Mouse (Mus musculus): ENCODE results near the gene Mea1. TPM values are rescaled to one million over a fixed set of nuclear protein-coding genes. Genes with fewer than 3 reads are reported as not detected.

Gene Mea1
- polyA plus RNA-seq, 1 experiment from 2014 or later = 183 TPM

DNA sequence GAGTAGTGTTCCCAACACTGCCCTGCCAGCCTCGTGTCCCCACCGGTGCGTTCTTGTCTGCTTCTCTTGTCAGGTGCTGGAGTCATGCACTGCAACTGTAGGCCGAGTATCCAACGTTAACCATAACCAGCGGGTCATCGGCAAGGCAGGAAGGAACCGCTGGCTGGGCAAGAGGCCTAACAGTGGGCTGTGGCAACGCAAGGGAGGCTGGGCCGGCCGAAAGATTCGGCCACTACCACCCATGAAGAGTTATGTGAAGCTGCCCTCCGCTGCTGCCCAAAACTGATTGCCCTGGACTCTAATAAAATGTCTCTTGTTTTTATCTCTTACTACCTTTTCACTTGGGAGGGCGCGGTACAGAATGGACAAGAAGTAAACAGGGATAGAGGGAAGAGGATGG lies 28.8 kb upstream of the Mea1 start:
- peak overlapping the region; percentile 67 for H3K4me3 ChIP-seq
- peak overlapping the region; percentile 65 for H3K4me2 ChIP-seq (replicated peaks)
- ATAC-seq (ENCODE audit: low FRiP score) = no peak
- 37% methylated on average over 15 of the region's 15 CpGs for WGBS
- peak overlapping the region; percentile 91 for H3K9ac ChIP-seq
- H3K27me3 ChIP-seq = no peaks in the 10 kb centered on the region
- H3K36me3 ChIP-seq = peaks cover 25% of the 10 kb centered on the region
- peak overlapping the region; percentile 94 for H3K27ac ChIP-seq
- peaks cover 44% of the 10 kb centered on the region for H3K4me1 ChIP-seq
- no peaks in the 10 kb centered on the region for H3K9me3 ChIP-seq (replicated peaks)

DNA sequence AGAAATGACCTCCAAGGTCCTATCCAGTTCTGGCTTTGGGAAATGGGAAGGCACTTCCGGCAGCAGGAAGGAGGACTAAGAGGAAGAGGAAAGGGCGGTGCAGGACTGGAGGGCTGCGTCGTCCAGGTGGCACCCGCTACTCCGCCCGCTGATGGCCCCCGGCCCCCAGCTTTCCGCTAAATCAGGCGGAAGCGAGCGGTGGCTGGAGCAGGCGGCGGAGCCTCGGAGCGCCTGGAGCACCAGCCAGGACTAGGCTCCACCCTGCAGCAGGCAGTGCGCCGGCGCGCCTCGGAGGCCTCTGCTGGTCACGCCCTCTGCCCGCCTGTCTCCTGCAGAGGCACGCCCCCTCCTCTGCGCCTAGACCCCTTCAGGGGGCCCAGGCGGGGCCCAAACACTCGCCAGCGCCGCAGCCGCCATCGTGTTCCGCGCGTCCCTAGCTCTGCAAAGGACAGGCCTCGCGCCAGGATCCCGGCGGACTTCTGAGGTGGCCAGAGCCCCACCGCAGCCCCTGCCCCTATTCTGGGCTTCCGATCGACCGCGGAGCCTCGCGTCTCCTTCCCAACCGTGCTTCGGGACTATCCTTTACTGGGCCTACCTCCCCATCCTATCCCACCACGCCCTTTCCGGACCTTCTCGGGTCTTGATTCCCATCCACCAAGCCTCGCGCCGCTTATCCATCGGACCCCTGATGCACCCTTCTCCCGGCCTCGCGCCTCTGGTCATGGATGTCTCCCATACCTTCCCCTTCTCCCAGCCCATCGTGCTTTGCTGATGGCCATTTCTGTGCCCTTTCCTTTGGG lies 28.2 kb upstream of the Mea1 start, which contains the start of gene Cul7:
TSS of gene Cul7 (plus strand) at position 106 of the 800 bp plus-strand sequence.
- Histone ChIP-seq H3K36me3 (peaks cover 29% of the 10 kb centered on the region), H3K9me3 (replicated peaks) (no peaks in the 10 kb centered on the region), H3K9ac (peak within 1 kb of the TSS; percentile 91), H3K27me3 (no peaks in the 10 kb centered on the region), H3K4me2 (replicated peaks) (peak within 1 kb of the TSS; percentile 65), H3K27ac (peak within 1 kb of the TSS; percentile 94), H3K4me3 (peak within 1 kb of the TSS; percentile 67), H3K4me1 (peaks cover 40% of the 10 kb centered on the region)
- under 1% methylated on average over 53 of the region's 58 CpGs for WGBS
- ATAC-seq (ENCODE audit: low FRiP score) = peak; percentile 95

DNA sequence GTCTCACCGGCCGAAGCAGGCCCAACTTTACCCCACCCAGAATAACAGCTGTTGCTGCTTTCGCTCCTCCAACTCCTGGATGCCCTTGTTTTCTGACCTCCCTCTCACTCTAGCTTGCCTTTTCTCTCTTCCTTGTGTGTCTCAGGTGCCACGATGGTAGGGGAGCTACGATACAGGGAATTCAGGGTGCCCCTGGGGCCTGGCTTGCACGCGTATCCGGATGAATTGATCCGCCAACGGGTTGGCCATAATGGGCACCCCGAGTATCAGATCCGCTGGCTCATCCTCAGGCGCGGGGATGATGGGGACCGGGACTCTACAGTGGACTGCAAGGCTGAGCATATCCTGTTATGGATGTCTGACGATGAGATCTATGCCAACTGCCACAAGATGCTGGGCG lies 27.3 kb upstream of the Mea1 start:
- H3K27ac ChIP-seq = peak overlapping the region; percentile 94; the same call in 1 of the 2 replicates
- ATAC-seq (ENCODE audit: low FRiP score) = no peak
- H3K4me3 ChIP-seq = peak overlapping the region; percentile 67
- peaks cover 40% of the 10 kb centered on the region for H3K4me1 ChIP-seq
- H3K36me3 ChIP-seq = peaks cover 37% of the 10 kb centered on the region
- H3K9me3 ChIP-seq (replicated peaks) = no peaks in the 10 kb centered on the region
- peak overlapping the region; percentile 91 for H3K9ac ChIP-seq
- WGBS = 80% methylated on average over 17 of the region's 17 CpGs
- H3K4me2 ChIP-seq (replicated peaks) = peak overlapping the region; percentile 65
- H3K27me3 ChIP-seq = no peaks in the 10 kb centered on the region

DNA sequence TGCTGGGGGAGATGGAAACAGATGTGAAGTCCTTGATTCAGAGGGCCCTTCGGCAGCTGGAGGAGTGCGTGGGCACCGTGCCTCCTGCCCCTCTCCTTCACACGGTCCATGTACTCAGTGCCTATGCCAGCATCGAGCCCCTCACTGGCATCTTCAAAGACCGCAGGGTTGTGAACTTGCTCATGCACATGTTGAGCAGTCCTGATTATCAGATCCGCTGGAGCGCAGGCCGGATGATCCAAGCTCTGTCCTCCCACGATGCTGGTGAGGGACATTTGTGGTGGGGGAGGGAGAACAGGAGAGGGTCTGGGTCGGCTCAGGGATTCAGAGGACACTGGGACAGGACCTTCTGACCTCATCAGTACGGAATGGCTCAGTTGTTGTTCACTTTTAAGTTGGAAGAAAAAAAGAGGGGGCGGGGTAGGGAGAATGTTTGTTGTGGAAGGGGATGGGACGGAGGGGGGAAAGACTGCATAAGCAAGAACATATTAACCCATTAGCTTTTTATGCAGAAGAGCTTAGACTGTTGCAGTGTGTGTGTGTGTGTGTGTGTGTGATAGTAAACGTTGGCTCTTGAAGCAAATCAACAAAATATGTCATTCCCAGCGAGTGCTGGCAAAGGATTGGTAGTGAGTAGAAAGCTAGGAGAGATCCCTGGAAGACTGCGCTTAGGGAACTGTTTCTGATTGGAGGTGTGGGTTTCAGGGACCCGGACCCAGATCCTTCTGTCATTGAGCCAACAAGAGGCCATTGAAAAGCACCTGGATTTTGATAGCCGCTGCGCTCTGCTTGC lies 26.6 kb upstream of the Mea1 start:
- no peak for ATAC-seq (ENCODE audit: low FRiP score)
- Histone ChIP-seq H3K9ac (peak overlapping the region; percentile 91), H3K27ac (no peak overlapping the region), H3K4me2 (replicated peaks) (peak overlapping the region; percentile 65), H3K4me1 (peaks cover 34% of the 10 kb centered on the region), H3K27me3 (no peaks in the 10 kb centered on the region), H3K4me3 (peak overlapping the region; percentile 67), H3K36me3 (peaks cover 43% of the 10 kb centered on the region), H3K9me3 (replicated peaks) (no peaks in the 10 kb centered on the region)
- 78% methylated on average over 20 of the region's 20 CpGs for WGBS

GRCm38 (mm10) chr17:46656054-46656453 lies 22.5 kb upstream of the Mea1 start:
- no peak overlapping the region for H3K9ac ChIP-seq
- 87% methylated on average over 6 of the region's 6 CpGs for WGBS
- no peaks in the 10 kb centered on the region for H3K27me3 ChIP-seq
- no peak overlapping the region for H3K4me3 ChIP-seq
- H3K27ac ChIP-seq = no peak overlapping the region
- H3K4me1 ChIP-seq = peaks cover 20% of the 10 kb centered on the region
- H3K9me3 ChIP-seq (replicated peaks) = no peaks in the 10 kb centered on the region
- H3K36me3 ChIP-seq = peaks cover 79% of the 10 kb centered on the region
- ATAC-seq (ENCODE audit: low FRiP score) = no peak
- no peak overlapping the region for H3K4me2 ChIP-seq (replicated peaks)

DNA sequence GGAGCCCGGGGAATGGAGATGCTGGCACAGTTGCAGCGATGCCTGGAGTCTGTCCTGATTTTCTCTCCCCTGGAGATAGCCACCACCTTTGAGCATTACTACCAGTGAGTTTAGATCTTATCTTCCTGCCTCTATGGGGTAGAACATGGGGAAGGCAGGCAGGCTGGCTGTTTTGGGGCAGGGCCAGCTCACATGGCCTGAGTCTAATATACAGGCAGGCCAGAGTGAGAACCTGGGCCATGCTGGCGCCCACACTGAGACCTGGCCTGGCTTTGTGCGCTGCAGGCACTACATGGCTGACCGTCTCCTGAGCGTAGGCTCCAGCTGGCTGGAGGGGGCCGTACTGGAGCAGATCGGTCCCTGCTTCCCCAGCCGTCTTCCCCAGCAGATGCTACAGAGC lies 17.2 kb upstream of the Mea1 start:
- no peak overlapping the region for H3K4me2 ChIP-seq (replicated peaks)
- peaks cover 98% of the 10 kb centered on the region for H3K36me3 ChIP-seq
- H3K27ac ChIP-seq = no peak overlapping the region
- H3K9me3 ChIP-seq (replicated peaks) = no peaks in the 10 kb centered on the region
- H3K4me1 ChIP-seq = no peaks in the 10 kb centered on the region
- no peaks in the 10 kb centered on the region for H3K27me3 ChIP-seq
- no peak for ATAC-seq (ENCODE audit: low FRiP score)
- H3K9ac ChIP-seq = no peak overlapping the region
- 92% methylated on average over 9 of the region's 9 CpGs for WGBS
- no peak overlapping the region for H3K4me3 ChIP-seq

- Histone ChIP-seq H3K4me1 (no peaks in the 10 kb centered on the region), H3K27me3 (no peaks in the 10 kb centered on the region), H3K9ac (no peak overlapping the region), H3K27ac (no peak overlapping the region), H3K4me2 (replicated peaks) (no peak overlapping the region), H3K36me3 (peaks cover 98% of the 10 kb centered on the region), H3K9me3 (replicated peaks) (no peaks in the 10 kb centered on the region), H3K4me3 (no peak overlapping the region)
- 89% methylated on average over 12 of the region's 12 CpGs for WGBS
- no peak for ATAC-seq (ENCODE audit: low FRiP score)
Measured at GRCm38 (mm10) chr17:46661981-46662380, 16.6 kb upstream of the Mea1 start.

DNA sequence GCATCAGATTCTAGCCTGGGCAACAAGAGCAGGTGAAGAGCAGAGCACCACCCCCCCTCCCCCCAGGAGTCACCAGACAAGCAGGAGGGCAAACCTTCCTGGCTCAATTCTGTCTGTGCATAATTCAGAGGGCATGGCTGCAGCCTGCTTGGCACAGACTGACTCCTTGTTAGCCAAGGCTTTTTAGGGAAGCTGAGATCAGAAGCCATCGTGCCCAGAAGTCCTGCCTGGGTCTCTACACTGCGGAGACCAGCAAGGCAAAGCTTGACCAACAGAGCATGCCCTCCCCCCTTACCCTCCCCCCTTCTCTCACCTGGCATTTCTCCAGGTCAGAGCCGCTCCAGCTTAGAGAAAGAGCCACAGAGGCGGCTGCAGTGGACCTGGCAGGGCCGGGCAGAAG lies 15.9 kb upstream of the Mea1 start:
- ATAC-seq (ENCODE audit: low FRiP score) = no peak
- no peak overlapping the region for H3K4me3 ChIP-seq
- 100% methylated on average over 5 of the region's 5 CpGs for WGBS
- H3K27ac ChIP-seq = no peak overlapping the region
- H3K9me3 ChIP-seq (replicated peaks) = no peaks in the 10 kb centered on the region
- H3K27me3 ChIP-seq = no peaks in the 10 kb centered on the region
- no peak overlapping the region for H3K9ac ChIP-seq
- peaks cover 94% of the 10 kb centered on the region for H3K36me3 ChIP-seq
- H3K4me1 ChIP-seq = no peaks in the 10 kb centered on the region
- H3K4me2 ChIP-seq (replicated peaks) = no peak overlapping the region

- Histone ChIP-seq H3K4me3 (no peak overlapping the region), H3K27ac (no peak overlapping the region), H3K27me3 (no peaks in the 10 kb centered on the region), H3K9me3 (replicated peaks) (no peaks in the 10 kb centered on the region), H3K36me3 (peaks cover 73% of the 10 kb centered on the region), H3K4me1 (no peaks in the 10 kb centered on the region), H3K9ac (no peak overlapping the region), H3K4me2 (replicated peaks) (no peak overlapping the region)
- WGBS = 90% methylated on average over 16 of the region's 16 CpGs
- no peak for ATAC-seq (ENCODE audit: low FRiP score)
Measured at GRCm38 (mm10) chr17:46667712-46668111, 10.9 kb upstream of the Mea1 start.

GRCm38 (mm10) chr17:46669911-46670310 lies 8.7 kb upstream of the Mea1 start:
- ATAC-seq (ENCODE audit: low FRiP score) = no peak
- peaks cover 57% of the 10 kb centered on the region for H3K36me3 ChIP-seq
- peaks cover 17% of the 10 kb centered on the region for H3K4me1 ChIP-seq
- no peaks in the 10 kb centered on the region for H3K9me3 ChIP-seq (replicated peaks)
- H3K4me3 ChIP-seq = no peak overlapping the region
- no peak overlapping the region for H3K27ac ChIP-seq
- no peak overlapping the region for H3K9ac ChIP-seq
- no peaks in the 10 kb centered on the region for H3K27me3 ChIP-seq
- no peak overlapping the region for H3K4me2 ChIP-seq (replicated peaks)
- whole genome bisulfite sequencing = 95% methylated on average over 10 of the region's 10 CpGs

- 1% methylated on average over 43 of the region's 43 CpGs for WGBS
- Histone ChIP-seq H3K36me3 (peaks cover 62% of the 10 kb centered on the region), H3K27me3 (no peaks in the 10 kb centered on the region), H3K4me2 (replicated peaks) (peak within 1 kb of the TSS; percentile 92), H3K9ac (peak within 1 kb of the TSS; percentile 76), H3K4me1 (peaks cover 28% of the 10 kb centered on the region), H3K4me3 (peak within 1 kb of the TSS; percentile 89), H3K9me3 (replicated peaks) (no peaks in the 10 kb centered on the region), H3K27ac (peak within 1 kb of the TSS; percentile 80)
- ATAC-seq (ENCODE audit: low FRiP score) = peak; percentile 89
Measured at GRCm38 (mm10) chr17:46673850-46674529, 4.6 kb upstream of the Mea1 start, which contains the start of gene Rrp36. Rrp36 (minus strand) TSS chr17:46674352.
